Mouse (Mus musculus): Measurements from ENCODE around the gene Catspere2. TPM values are rescaled to one million over a fixed set of nuclear protein-coding genes. Genes with fewer than 3 reads are reported as not detected.

Catspere2 gene
- polyA plus RNA-seq (2014; fragmentation: Illumina TruSeq; extraction: RNeasy Lipid Tissue Mini Kit (QIAGEN cat#74804); ENCODE audit: low read depth, low replicate concordance): 4.0 TPM

DNA sequence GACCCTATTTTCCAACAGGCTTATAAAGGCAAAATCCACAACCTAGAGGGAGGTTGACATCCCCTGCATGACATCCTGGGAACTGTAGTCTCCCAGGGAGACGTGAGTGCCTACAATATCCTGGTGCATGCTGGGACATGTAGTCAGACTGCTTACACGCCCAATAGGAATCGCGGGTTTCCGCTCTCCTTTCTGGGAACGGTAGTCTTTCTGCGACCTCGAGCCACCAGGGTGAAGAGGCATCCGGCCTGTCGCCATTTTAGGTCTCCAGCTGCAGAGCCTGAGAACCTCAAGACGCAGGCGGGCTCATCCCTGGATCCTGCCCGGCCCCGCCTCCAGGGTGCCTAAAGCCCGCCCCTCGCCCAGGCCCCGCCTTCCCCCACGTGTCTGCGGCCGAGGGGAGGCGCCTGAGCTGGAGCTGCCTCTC, at the start of gene Catspere2:
Gene Catspere2 (plus strand): TSS at position 400 of the 427 bp plus-strand sequence.

GRCm38 (mm10) chr1:178187216-178187791, 204.1 kb downstream of the Catspere2 start, which contains the start of gene Desi2:
Desi2 (plus strand) TSS chr1:178187417.

Other genes starting within 250 kb of the Catspere2 start
- gene Adss, start 186.9 kb upstream of the Catspere2 start, polyA plus RNA-seq (2014; fragmentation: Illumina TruSeq; extraction: RNeasy Lipid Tissue Mini Kit (QIAGEN cat#74804); ENCODE audit: low read depth, low replicate concordance): 235 TPM
- 22.6 TPM for gene Desi2, start 204.0 kb downstream of the Catspere2 start, polyA plus RNA-seq (2014; fragmentation: Illumina TruSeq; extraction: RNeasy Lipid Tissue Mini Kit (QIAGEN cat#74804); ENCODE audit: low read depth, low replicate concordance)

Data from kidney, adult 10 weeks (tissue).